Mouse (Mus musculus): ENCODE results near the gene Phc3. TPM values are rescaled to one million over a fixed set of nuclear protein-coding genes. Genes with fewer than 3 reads are reported as not detected.
A peak's percentile ranks its signal among the peaks of the same experiment; 100 is the strongest.

Phc3 gene
- polyA plus RNA-seq, 1 experiment from 2014 or later: 1.4 TPM

- Histone ChIP-seq H3K9ac (replicated peaks) (no peak overlapping the region), H3K27ac (ENCODE audit: low read depth) (no peak overlapping the region), H3K4me2 (ENCODE audit: low read depth, low read length) (no peak overlapping the region), H3K4me1 (ENCODE audit: insufficient read depth) (no peaks in the 10 kb centered on the region), H3K4me3 (ENCODE audit: low read depth, low read length) (no peak overlapping the region), H3K27me3 (ENCODE audit: insufficient read depth, low read length) (no peaks in the 10 kb centered on the region), H3K36me3 (replicated peaks; ENCODE audit: insufficient read depth, low read length) (peaks cover 57% of the 10 kb centered on the region), H3K9me3 (ENCODE audit: low read length) (no peaks in the 10 kb centered on the region)
- ATAC-seq: no peak
- TF ChIP-seq EP300 (IDR thresholded peaks at IDR 0.05; ENCODE audit: low read depth): no peak
- TF ChIP-seq CTCF (IDR thresholded peaks at IDR 0.05; ENCODE audit: low read depth): no peak
- no peak for DNase-seq
- WGBS (ENCODE audit: insufficient replicate concordance): 85% methylated on average over 6 of the region's 6 CpGs
These were observed 12.9 kb downstream of the Phc3 start for GRCm38 (mm10) chr3:30956327-30956726.

DNA sequence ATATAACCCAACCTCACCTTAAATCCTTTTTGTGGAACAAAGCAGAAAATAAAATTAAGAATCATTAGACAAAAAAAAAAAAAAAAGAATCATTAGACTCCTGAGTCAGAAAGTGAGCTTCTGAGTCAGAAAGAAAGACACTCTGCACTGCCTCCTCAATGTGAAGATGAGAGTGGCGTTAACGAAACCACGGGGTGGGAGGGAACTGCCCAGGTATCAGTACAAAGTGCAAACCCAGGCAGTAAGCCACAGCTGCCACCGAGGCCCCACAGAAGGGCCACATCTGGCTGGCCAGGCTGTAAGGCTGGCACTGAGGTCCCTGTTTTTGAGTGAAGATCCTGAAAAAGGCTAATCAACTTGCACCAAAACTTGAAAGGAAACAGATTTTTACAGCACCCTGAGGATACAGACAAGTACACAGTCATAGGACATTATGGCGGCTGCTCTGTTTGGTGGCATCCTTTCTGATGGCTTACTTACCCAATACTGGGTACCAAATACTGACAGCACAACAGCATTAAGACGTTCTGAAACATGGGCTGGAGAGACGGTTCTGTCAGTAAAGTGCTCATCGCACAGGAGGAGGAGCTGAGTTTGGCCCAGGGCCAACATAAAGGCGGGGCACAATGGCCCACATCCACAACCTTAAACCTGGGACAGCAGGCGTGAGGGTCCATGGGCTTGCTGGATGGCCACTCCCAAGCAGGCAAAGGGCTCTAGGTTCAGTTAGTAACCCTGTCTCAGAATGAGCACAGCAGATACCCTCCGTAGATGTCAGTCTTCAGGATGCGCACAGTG, 16.7 kb downstream of the Phc3 start:
- no peaks in the 10 kb centered on the region for H3K27me3 ChIP-seq (ENCODE audit: insufficient read depth, low read length)
- TF ChIP-seq CTCF (IDR thresholded peaks at IDR 0.05; ENCODE audit: low read depth) (no peak), EP300 (IDR thresholded peaks at IDR 0.05; ENCODE audit: low read depth) (no peak)
- H3K9ac ChIP-seq (replicated peaks): no peak overlapping the region
- H3K4me3 ChIP-seq (ENCODE audit: low read depth, low read length): no peak overlapping the region
- no peaks in the 10 kb centered on the region for H3K9me3 ChIP-seq (ENCODE audit: low read length)
- no peak for DNase-seq
- H3K36me3 ChIP-seq (replicated peaks; ENCODE audit: insufficient read depth, low read length): peaks cover 50% of the 10 kb centered on the region
- 78% methylated on average over 12 of the region's 12 CpGs for WGBS (ENCODE audit: insufficient replicate concordance)
- no peak overlapping the region for H3K4me2 ChIP-seq (ENCODE audit: low read depth, low read length)
- no peak overlapping the region for H3K27ac ChIP-seq (ENCODE audit: low read depth)
- no peaks in the 10 kb centered on the region for H3K4me1 ChIP-seq (ENCODE audit: insufficient read depth)
- no peak for ATAC-seq

- no peaks in the 10 kb centered on the region for H3K27me3 ChIP-seq (ENCODE audit: insufficient read depth, low read length)
- H3K36me3 ChIP-seq (replicated peaks; ENCODE audit: insufficient read depth, low read length): peaks cover 53% of the 10 kb centered on the region
- DNase-seq: no peak
- H3K4me3 ChIP-seq (ENCODE audit: low read depth, low read length): no peak overlapping the region
- no peak overlapping the region for H3K9ac ChIP-seq (replicated peaks)
- H3K4me1 ChIP-seq (ENCODE audit: insufficient read depth): no peaks in the 10 kb centered on the region
- TF ChIP-seq EP300 (IDR thresholded peaks at IDR 0.05; ENCODE audit: low read depth): no peak
- no peak for TF ChIP-seq CTCF (IDR thresholded peaks at IDR 0.05; ENCODE audit: low read depth)
- H3K4me2 ChIP-seq (ENCODE audit: low read depth, low read length): no peak overlapping the region
- no peak for ATAC-seq
- no peak overlapping the region for H3K27ac ChIP-seq (ENCODE audit: low read depth)
- WGBS (ENCODE audit: insufficient replicate concordance): 85% methylated on average over 3 of the region's 3 CpGs
- no peaks in the 10 kb centered on the region for H3K9me3 ChIP-seq (ENCODE audit: low read length)
These were observed 17.6 kb downstream of the Phc3 start for GRCm38 (mm10) chr3:30951652-30952051.

- no peak overlapping the region for H3K4me3 ChIP-seq (ENCODE audit: low read depth, low read length)
- H3K9me3 ChIP-seq (ENCODE audit: low read length): no peaks in the 10 kb centered on the region
- no peak overlapping the region for H3K4me2 ChIP-seq (ENCODE audit: low read depth, low read length)
- H3K36me3 ChIP-seq (replicated peaks; ENCODE audit: insufficient read depth, low read length): peaks cover 41% of the 10 kb centered on the region
- no peak for DNase-seq
- TF ChIP-seq EP300 (IDR thresholded peaks at IDR 0.05; ENCODE audit: low read depth) (no peak), CTCF (IDR thresholded peaks at IDR 0.05; ENCODE audit: low read depth) (no peak)
- ATAC-seq: no peak
- H3K4me1 ChIP-seq (ENCODE audit: insufficient read depth): no peaks in the 10 kb centered on the region
- no peaks in the 10 kb centered on the region for H3K27me3 ChIP-seq (ENCODE audit: insufficient read depth, low read length)
- H3K9ac ChIP-seq (replicated peaks): no peak overlapping the region
- H3K27ac ChIP-seq (ENCODE audit: low read depth): no peak overlapping the region
These were observed 34.8 kb downstream of the Phc3 start for GRCm38 (mm10) chr3:30934384-30934783.

GRCm38 (mm10) chr3:30929828-30930227, 39.4 kb downstream of the Phc3 start:
- Histone ChIP-seq H3K4me2 (ENCODE audit: low read depth, low read length) (no peak overlapping the region), H3K27me3 (ENCODE audit: insufficient read depth, low read length) (no peaks in the 10 kb centered on the region), H3K9ac (replicated peaks) (no peak overlapping the region), H3K27ac (ENCODE audit: low read depth) (no peak overlapping the region), H3K36me3 (replicated peaks; ENCODE audit: insufficient read depth, low read length) (peaks cover 17% of the 10 kb centered on the region), H3K4me1 (ENCODE audit: insufficient read depth) (no peaks in the 10 kb centered on the region), H3K9me3 (ENCODE audit: low read length) (no peaks in the 10 kb centered on the region), H3K4me3 (ENCODE audit: low read depth, low read length) (no peak overlapping the region)
- WGBS (ENCODE audit: insufficient replicate concordance): 76% methylated on average over 3 of the region's 3 CpGs
- TF ChIP-seq EP300 (IDR thresholded peaks at IDR 0.05; ENCODE audit: low read depth) (no peak), CTCF (IDR thresholded peaks at IDR 0.05; ENCODE audit: low read depth) (0 out of 2 replicates have a peak, but pooled peaks have one; percentile 12)
- no peak for DNase-seq
- ATAC-seq: no peak; the same call in 1 of the 2 replicates

DNA sequence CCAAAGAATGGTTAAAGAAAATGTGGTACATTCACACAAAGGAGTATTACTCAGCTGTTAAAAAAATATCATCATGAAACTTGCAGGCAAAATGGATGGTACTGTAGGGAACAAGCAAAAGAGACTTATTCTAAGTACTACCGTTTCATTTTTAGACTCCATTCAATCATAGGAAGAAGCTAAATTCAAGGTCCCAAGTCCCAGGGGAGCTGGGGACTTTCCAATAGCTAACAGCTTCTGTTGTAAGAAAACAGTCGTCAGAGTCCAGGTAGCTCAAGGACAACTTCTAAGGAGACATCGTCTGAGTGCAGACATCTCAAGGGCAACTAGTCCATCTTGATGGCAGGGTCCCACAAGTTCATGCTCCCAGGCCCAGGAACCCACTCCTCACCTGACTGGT, 41.6 kb downstream of the Phc3 start:
- no peak overlapping the region for H3K4me3 ChIP-seq (ENCODE audit: low read depth, low read length)
- H3K4me1 ChIP-seq (ENCODE audit: insufficient read depth): no peaks in the 10 kb centered on the region
- no peaks in the 10 kb centered on the region for H3K9me3 ChIP-seq (ENCODE audit: low read length)
- H3K27ac ChIP-seq (ENCODE audit: low read depth): no peak overlapping the region
- H3K36me3 ChIP-seq (replicated peaks; ENCODE audit: insufficient read depth, low read length): peaks cover 22% of the 10 kb centered on the region
- ATAC-seq: no peak
- 87% methylated on average over 3 of the region's 3 CpGs for WGBS (ENCODE audit: insufficient replicate concordance)
- no peak overlapping the region for H3K9ac ChIP-seq (replicated peaks)
- H3K4me2 ChIP-seq (ENCODE audit: low read depth, low read length): no peak overlapping the region
- DNase-seq: no peak
- no peaks in the 10 kb centered on the region for H3K27me3 ChIP-seq (ENCODE audit: insufficient read depth, low read length)
- no peak for TF ChIP-seq EP300 (IDR thresholded peaks at IDR 0.05; ENCODE audit: low read depth)
- no peak for TF ChIP-seq CTCF (IDR thresholded peaks at IDR 0.05; ENCODE audit: low read depth)
